Mouse (Mus musculus): Measurements from ENCODE around the gene Gm10487. TPM values are rescaled to one million over a fixed set of nuclear protein-coding genes. Genes with fewer than 3 reads are reported as not detected.
"Not testable (repeated sequence)": the region's sequence is repeated elsewhere in the genome, so short reads cannot be mapped to it uniquely, and the experiment has no call there.

Gene Gm10487
- not detected for total RNA-seq (2022)

DNA sequence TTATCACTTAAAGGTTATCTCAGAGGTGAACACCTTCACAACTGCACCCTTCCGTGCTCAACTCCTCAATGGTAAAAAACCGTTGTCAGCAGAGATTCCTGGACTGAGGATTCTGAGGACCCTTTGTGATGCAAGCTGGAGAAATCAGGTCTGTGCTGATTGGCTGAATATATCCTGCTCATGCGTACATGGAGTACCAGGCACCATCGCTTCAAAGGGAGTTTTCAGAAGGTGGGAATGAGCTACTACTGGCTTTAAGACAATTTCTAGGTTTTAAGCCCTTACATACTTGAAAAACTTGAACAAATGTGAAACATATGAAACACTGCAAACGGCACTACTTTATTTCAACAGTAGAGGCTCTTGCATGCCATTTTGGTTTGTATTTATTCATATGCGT, at the start of gene Gm10487:
Gene Gm10487 (minus strand): TSS at position 101 of the 400 bp plus-strand sequence.
- not testable (repeated sequence) for DNase-seq (ENCODE audit: low spot score)

Data from heart, adult 8-10 months (tissue).